Mouse (Mus musculus): ENCODE results near the gene 1700042G07Rik. TPM values are rescaled to one million over a fixed set of nuclear protein-coding genes. Genes with fewer than 3 reads are reported as not detected.

1700042G07Rik gene
- total RNA-seq (2023), result not detected

GRCm38 (mm10) chr4:116173072-116173471, at the start of gene 1700042G07Rik, which contains the start of gene Gm49337:
1700042G07Rik (plus strand) TSS chr4:116173372.
Gm49337 (plus strand) TSS chr4:116173384.

GRCm38 (mm10) chr4:116123602-116124519, 49.3 kb upstream of the 1700042G07Rik start, which contains the start of the genes Rad54l and Pomgnt1:
Rad54l (minus strand) TSS chr4:116123690.
Pomgnt1 (plus strand) TSS chr4:116123840.

GRCm38 (mm10) chr4:116151238-116151637, 21.9 kb upstream of the 1700042G07Rik start, which contains the start of gene Lurap1:
Lurap1 (minus strand) TSS chr4:116151338.

GRCm38 (mm10) chr4:116167404-116167803, 5.8 kb upstream of the 1700042G07Rik start, which contains the start of gene Tspan1:
Tspan1 (minus strand) TSS chr4:116167601.

GRCm38 (mm10) chr4:116221140-116221851, 48.1 kb downstream of the 1700042G07Rik start, which contains the start of gene Pik3r3:
Pik3r3 (plus strand) TSS chr4:116221618.

Other genes with a start within 250 kb of the 1700042G07Rik start
- not detected for gene Dmbx1, start 233.4 kb upstream of the 1700042G07Rik start, total RNA-seq (2023)
- gene Faah, start 155.4 kb upstream of the 1700042G07Rik start, total RNA-seq (2023), result 160 TPM
- 47.1 TPM for gene Nsun4, start 119.5 kb upstream of the 1700042G07Rik start, total RNA-seq (2023)
- gene Uqcrh, start 98.3 kb upstream of the 1700042G07Rik start, total RNA-seq (2023), result 324 TPM
- 24.2 TPM for gene Lrrc41, start 98.1 kb upstream of the 1700042G07Rik start, total RNA-seq (2023)
- 1.4 TPM for gene Rad54l, start 49.7 kb upstream of the 1700042G07Rik start, total RNA-seq (2023)
- gene Pomgnt1, start 49.5 kb upstream of the 1700042G07Rik start, total RNA-seq (2023), result 31.6 TPM
- gene Lurap1, start 22.0 kb upstream of the 1700042G07Rik start, total RNA-seq (2023), result 0.50 TPM
- gene Tspan1, start 5.8 kb upstream of the 1700042G07Rik start, total RNA-seq (2023), result not detected
- not detected for gene Gm49337, start within 50 bp of the 1700042G07Rik start, total RNA-seq (2023)
- gene Pik3r3, start 48.2 kb downstream of the 1700042G07Rik start, total RNA-seq (2023), result 3.6 TPM

Measured in CD4-positive naive resting alpha-beta T cell, adult 57 days (primary cell).